Mouse (Mus musculus) neutrophil, adult 5-6 weeks (primary cell): ENCODE results near the gene Klf11. TPM values are rescaled to one million over a fixed set of nuclear protein-coding genes. Genes with fewer than 3 reads are reported as not detected.
"Not testable (repeated sequence)": the region's sequence is repeated elsewhere in the genome, so short reads cannot be mapped to it uniquely, and the experiment has no call there.

Experiments used
- ATAC-seq: fragments of 151-379, 151-347 bp; 2 replicates; pipeline ENCODE4 v1.8.0; 2017; ENCODE audit warnings: mild to moderate bottlenecking, moderate TSS enrichment; ENCODE audit not compliant: insufficient number of reproducible peaks, poor library complexity, low FRiP score, severe bottlenecking; ENCODE audit errors: extremely low read depth
- total RNA-seq: library from RNA; stranded (forward); fragments of 200-1000 nt; gene quantifications from 2 replicates; pipeline ENCODE4 v1.2.3, GENCODE M21; 2017

The Klf11 gene
- total RNA-seq, 1 experiment from 2014 or later: 29.6 TPM

- peak; percentile 89 for ATAC-seq
These were observed 45.7 kb downstream of the Klf11 start for GRCm38 (mm10) chr12:24696500-24697483.

GRCm38 (mm10) chr12:24697484-24698204 lies 46.6 kb downstream of the Klf11 start:
- ATAC-seq: no peak

GRCm38 (mm10) chr12:24698514-24698913 lies 47.4 kb downstream of the Klf11 start:
- ATAC-seq: no peak

GRCm38 (mm10) chr12:24699578-24699977 lies 48.5 kb downstream of the Klf11 start:
- ATAC-seq: no peak

- ATAC-seq: not testable (repeated sequence)
These were observed 50.5 kb downstream of the Klf11 start for GRCm38 (mm10) chr12:24701621-24702020.

GRCm38 (mm10) chr12:24703013-24703412 lies 51.9 kb downstream of the Klf11 start:
- no peak for ATAC-seq

GRCm38 (mm10) chr12:24705502-24706263 lies 54.6 kb downstream of the Klf11 start:
- ATAC-seq: no peak

- ATAC-seq: no peak
These were observed 55.8 kb downstream of the Klf11 start for GRCm38 (mm10) chr12:24706764-24707479.

- no peak for ATAC-seq
These were observed 56.4 kb downstream of the Klf11 start for GRCm38 (mm10) chr12:24707480-24707802.

GRCm38 (mm10) chr12:24707954-24708823 lies 57.1 kb downstream of the Klf11 start, which contains the start of gene Rrm2:
TSS of gene Rrm2 (plus strand) at chr12:24708241.
- ATAC-seq: peak; percentile 62

GRCm38 (mm10) chr12:24708824-24709218 lies 57.7 kb downstream of the Klf11 start:
- no peak for ATAC-seq

- ATAC-seq: no peak
These were observed 58.3 kb downstream of the Klf11 start for GRCm38 (mm10) chr12:24709409-24709808.

- ATAC-seq: peak; percentile 65
These were observed 58.9 kb downstream of the Klf11 start for GRCm38 (mm10) chr12:24709831-24710508.

GRCm38 (mm10) chr12:24710672-24711071 lies 59.6 kb downstream of the Klf11 start:
- ATAC-seq: no peak; the same call in 1 of the 2 replicates
